Mouse (Mus musculus) cerebellum, adult 2 months (tissue): ENCODE results near the gene Olfr1185-ps1. TPM values are rescaled to one million over a fixed set of nuclear protein-coding genes. Genes with fewer than 3 reads are reported as not detected.
"Not testable (repeated sequence)": the region's sequence is repeated elsewhere in the genome, so short reads cannot be mapped to it uniquely, and the experiment has no call there.

Experiments used
- DNase-seq, 2 experiments: peaks; one replicate each; pipeline ENCODE4 v3.0.0; 2021
- H3K27ac ChIP-seq: fragments of 200-500 bp; 2 replicates; pipeline ENCODE4 v1.5.1; 2012; ENCODE audit warnings: low read length, control low read depth, inconsistent platforms; ENCODE audit not compliant: insufficient read depth
- H3K27me3 ChIP-seq: fragments of 200-500 bp; 2 replicates; pipeline ENCODE4 v1.6.1; 2012; ENCODE audit warnings: inconsistent platforms, mild to moderate bottlenecking, low read length, moderate library complexity; ENCODE audit not compliant: control insufficient read depth, insufficient read depth
- H3K4me1 ChIP-seq: fragments of 200-500 bp; 2 replicates; pipeline ENCODE4 v1.6.1; 2011; ENCODE audit warnings: low read length; ENCODE audit not compliant: control insufficient read depth, insufficient read depth
- H3K4me3 ChIP-seq: fragments of 200-500 bp; replicated peaks from 2 replicates; pipeline ENCODE3; 2011; ENCODE audit warnings: mild to moderate bottlenecking, low read depth, low read length, control low read depth; ENCODE audit not compliant: insufficient read depth
- CTCF ChIP-seq: fragments of 200-500 bp; IDR thresholded peaks from 2 replicates; pipeline ENCODE4 v1.5.1; 2011; ENCODE audit warnings: low read depth, mild to moderate bottlenecking, control low read depth, low read length, moderate library complexity, borderline replicate concordance; ENCODE audit not compliant: insufficient read depth
- POLR2A ChIP-seq: fragments of 200-500 bp; IDR thresholded peaks from 2 replicates; pipeline ENCODE4 v1.6.1; 2011; ENCODE audit warnings: low read length, control low read depth, borderline replicate concordance; ENCODE audit not compliant: insufficient read depth
- WGBS: fragments of 180-500 bp; shearing (Covaris S2); methylation state at CpG from one replicate; pipeline ENCODE4 v1.1.7; 2018; 5-methylcytosine and 5-hydroxymethylcytosine counted together
- polyA plus RNA-seq: library from polyadenylated mRNA; depleted of rRNA; stranded (reverse); fragments of >200 nt; gene quantifications from 2 replicates; pipeline ENCODE4 v1.2.3, GENCODE M21; 2012; rRNA removed

Gene Olfr1185-ps1
- not detected in 2 replicates for polyA plus RNA-seq

GRCm38 (mm10) chr2:88493020-88493419 is at the start of gene Olfr1185-ps1:
Olfr1185-ps1 (plus strand) TSS chr2:88493320.
- Histone ChIP-seq H3K4me3 (no peak within 1 kb of the TSS), H3K4me1 (no peaks in the 10 kb centered on the region), H3K27ac (no peak within 1 kb of the TSS), H3K27me3 (no peaks in the 10 kb centered on the region)
- 64% methylated on average over 2 of the region's 2 CpGs for WGBS
- TF ChIP-seq CTCF (no peak), POLR2A (no peak)
- DNase-seq, result no peak

- no peak for TF ChIP-seq CTCF
- TF ChIP-seq POLR2A, result no peak
- no peak for DNase-seq
- Histone ChIP-seq H3K4me1 (no peaks in the 10 kb centered on the region), H3K4me3 (no peak within 1 kb of the TSS), H3K27ac (no peak within 1 kb of the TSS), H3K27me3 (no peaks in the 10 kb centered on the region)
- WGBS, result 89% methylated on average over 1 of the region's 1 CpGs
Measured at GRCm38 (mm10) chr2:88449031-88449430, 44.1 kb upstream of the Olfr1185-ps1 start, which contains the start of gene Gm13757. Gm13757 (minus strand) TSS chr2:88449131.

- not testable (repeated sequence) for H3K27ac ChIP-seq, DNase-seq, H3K4me1 ChIP-seq, H3K4me3 ChIP-seq, H3K27me3 ChIP-seq
- 75% methylated on average over 1 of the region's 1 CpGs for WGBS
Measured at GRCm38 (mm10) chr2:88454567-88454966, 38.6 kb upstream of the Olfr1185-ps1 start, which contains the start of gene Olfr1183. Olfr1183 (plus strand) TSS chr2:88454867.

GRCm38 (mm10) chr2:88483298-88483697 is 9.8 kb upstream of the Olfr1185-ps1 start, which contains the start of gene Olfr1184:
Olfr1184 (plus strand) TSS chr2:88483598.
- no peak for DNase-seq
- Histone ChIP-seq H3K4me1 (no peaks in the 10 kb centered on the region), H3K27ac (no peak within 1 kb of the TSS), H3K4me3 (no peak within 1 kb of the TSS), H3K27me3 (no peaks in the 10 kb centered on the region)
- WGBS, result 84% methylated on average over 2 of the region's 2 CpGs
- TF ChIP-seq CTCF, result no peak
- no peak for TF ChIP-seq POLR2A

GRCm38 (mm10) chr2:88518251-88518650 is 25.1 kb downstream of the Olfr1185-ps1 start, which contains the start of gene Olfr1186:
Olfr1186 (plus strand) TSS chr2:88518551.
- 74% methylated on average over 2 of the region's 2 CpGs for WGBS
- Histone ChIP-seq H3K27ac (no peak within 1 kb of the TSS), H3K27me3 (no peaks in the 10 kb centered on the region), H3K4me3 (no peak within 1 kb of the TSS), H3K4me1 (no peaks in the 10 kb centered on the region)
- DNase-seq, result no peak
- TF ChIP-seq POLR2A, result no peak
- TF ChIP-seq CTCF, result no peak

DNA sequence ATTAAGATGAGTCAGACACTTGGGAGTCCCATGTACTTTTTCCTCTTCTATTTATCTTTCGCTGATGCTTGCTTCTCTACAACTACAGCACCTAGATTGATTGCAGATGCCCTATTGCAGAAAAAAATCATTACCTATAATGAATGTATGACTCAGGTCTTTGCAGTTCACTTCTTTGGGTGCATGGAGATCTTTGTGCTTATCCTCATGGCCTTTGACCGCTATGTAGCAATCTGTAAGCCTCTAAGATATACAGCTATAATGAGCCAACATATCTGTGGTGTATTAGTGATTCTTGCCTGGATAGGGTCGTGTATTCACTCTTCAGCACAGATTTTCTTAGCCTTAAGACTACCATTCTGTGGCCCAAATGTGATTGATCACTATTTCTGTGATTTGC is 32.6 kb downstream of the Olfr1185-ps1 start:
- no peaks in the 10 kb centered on the region for H3K4me1 ChIP-seq
- WGBS, result 65% methylated on average over 3 of the region's 3 CpGs
- DNase-seq, result no peak
- no peaks in the 10 kb centered on the region for H3K27me3 ChIP-seq
- no peak for TF ChIP-seq CTCF
- no peak for TF ChIP-seq POLR2A
- H3K4me3 ChIP-seq, result no peak overlapping the region
- H3K27ac ChIP-seq, result no peak overlapping the region

Other genes with a start within 250 kb of the Olfr1185-ps1 start
- gene Olfr1173, start 213.4 kb upstream of the Olfr1185-ps1 start, polyA plus RNA-seq, result not detected in 2 replicates
- not detected in 2 replicates for gene Olfr1174-ps, start 178.2 kb upstream of the Olfr1185-ps1 start, polyA plus RNA-seq
- not detected in 2 replicates for gene Olfr1175-ps, start 166.1 kb upstream of the Olfr1185-ps1 start, polyA plus RNA-seq
- not detected in 2 replicates for gene Olfr1176, start 156.6 kb upstream of the Olfr1185-ps1 start, polyA plus RNA-seq
- not detected in 2 replicates for gene Olfr1177-ps, start 146.8 kb upstream of the Olfr1185-ps1 start, polyA plus RNA-seq
- not detected in 2 replicates for gene Olfr1178, start 106.3 kb upstream of the Olfr1185-ps1 start, polyA plus RNA-seq
- not detected in 2 replicates for gene Olfr1179, start 86.9 kb upstream of the Olfr1185-ps1 start, polyA plus RNA-seq
- not detected in 2 replicates for gene Olfr1180, start 74.2 kb upstream of the Olfr1185-ps1 start, polyA plus RNA-seq
- gene Olfr1181, start 67.1 kb upstream of the Olfr1185-ps1 start, polyA plus RNA-seq, result not detected in 2 replicates
- not detected in 2 replicates for gene Gm13757, start 44.2 kb upstream of the Olfr1185-ps1 start, polyA plus RNA-seq
- gene Olfr1183, start 38.5 kb upstream of the Olfr1185-ps1 start, polyA plus RNA-seq, result not detected in 2 replicates
- not detected in 2 replicates for gene Olfr1184, start 9.7 kb upstream of the Olfr1185-ps1 start, polyA plus RNA-seq
- gene Olfr1186, start 25.2 kb downstream of the Olfr1185-ps1 start, polyA plus RNA-seq, result not detected in 2 replicates
- gene Olfr1188, start 63.6 kb downstream of the Olfr1185-ps1 start, polyA plus RNA-seq, result not detected in 2 replicates
- gene Olfr1189, start 93.1 kb downstream of the Olfr1185-ps1 start, polyA plus RNA-seq, result not detected in 2 replicates
- gene Olfr1191-ps1, start 147.2 kb downstream of the Olfr1185-ps1 start, polyA plus RNA-seq, result not detected in 2 replicates
- not detected in 2 replicates for gene Olfr1192-ps1, start 155.2 kb downstream of the Olfr1185-ps1 start, polyA plus RNA-seq
- not detected in 2 replicates for gene Olfr1193, start 182.3 kb downstream of the Olfr1185-ps1 start, polyA plus RNA-seq
- gene Olfr1195, start 195.9 kb downstream of the Olfr1185-ps1 start, polyA plus RNA-seq, result not detected in 2 replicates
- gene Olfr1196, start 211.3 kb downstream of the Olfr1185-ps1 start, polyA plus RNA-seq, result not detected in 2 replicates
- gene Olfr1197, start 239.0 kb downstream of the Olfr1185-ps1 start, polyA plus RNA-seq, result not detected in 2 replicates